Mouse (Mus musculus) intestine, postnatal 0 days (tissue): ENCODE data around the gene Hs3st5. TPM values are rescaled to one million over a fixed set of nuclear protein-coding genes. Genes with fewer than 3 reads are reported as not detected.

Experiments used
- ATAC-seq: fragments of 200-750 bp; cut with Nextera tagmentation; 2 replicates; pipeline ENCODE4 v1.8.0; 2017; ENCODE audit warnings: mild to moderate bottlenecking, moderate TSS enrichment, moderate library complexity
- H3K27ac ChIP-seq: fragments of 300-500 bp; sonication (generic); 2 replicates; pipeline ENCODE4 v1.5.1; 2014; ENCODE audit warnings: mild to moderate bottlenecking, low read depth, low read length, moderate library complexity
- H3K27me3 ChIP-seq: fragments of 300-500 bp; sonication (generic); replicated peaks from 2 replicates; pipeline ENCODE4 v1.6.1; 2014; ENCODE audit warnings: low read length, mixed read lengths; ENCODE audit not compliant: control insufficient read depth, insufficient read depth
- H3K36me3 ChIP-seq: fragments of 300-500 bp; sonication (generic); 2 replicates; pipeline ENCODE4 v1.6.1; 2014; ENCODE audit warnings: mild to moderate bottlenecking, moderate library complexity; ENCODE audit not compliant: control insufficient read depth, insufficient read depth
- H3K4me1 ChIP-seq: fragments of 300-500 bp; sonication (generic); replicated peaks from 2 replicates; pipeline ENCODE4 v1.6.1; 2014; ENCODE audit warnings: antibody characterized with exemption, low read length, mixed read lengths; ENCODE audit not compliant: control insufficient read depth, insufficient read depth
- H3K4me2 ChIP-seq: fragments of 300-500 bp; sonication (generic); replicated peaks from 2 replicates; pipeline ENCODE4 v1.6.1; 2014; ENCODE audit warnings: low read depth, mild to moderate bottlenecking, moderate library complexity
- H3K4me3 ChIP-seq: fragments of 300-500 bp; sonication (generic); 2 replicates; pipeline ENCODE4 v1.5.1; 2014; ENCODE audit warnings: low read depth, low read length
- H3K9ac ChIP-seq: fragments of 300-500 bp; sonication (generic); 2 replicates; pipeline ENCODE4 v1.6.1; 2014; ENCODE audit warnings: mild to moderate bottlenecking, low read depth, low read length
- H3K9me3 ChIP-seq: fragments of 300-500 bp; sonication (generic); 2 replicates; pipeline ENCODE4 v1.6.1; 2016; ENCODE audit warnings: mixed run types; ENCODE audit not compliant: control insufficient read depth
- CTCF ChIP-seq: sonication (generic); IDR thresholded peaks from 2 replicates; pipeline ENCODE4 v1.5.1; 2016; ENCODE audit warnings: low read depth, mild to moderate bottlenecking, control low read depth, antibody characterized with exemption, moderate library complexity
- WGBS: fragments of 180-500 bp; shearing (Covaris S2); extraction: QIAGEN DNeasy Blood & Tissue Kit; methylation state at CpG from one replicate; pipeline ENCODE4 v1.1.7; 2014; 5-methylcytosine and 5-hydroxymethylcytosine counted together
- polyA plus RNA-seq: library from polyadenylated mRNA; unstranded; fragments of >200 nt; fragmentation: Nextera tagmentation; extraction: Ambion mirVana; gene quantifications from 2 replicates; pipeline ENCODE4 v1.2.1, GENCODE M21; 2015

Gene Hs3st5
- polyA plus RNA-seq, 1 experiment from 2014 or later = 1.4 TPM

DNA sequence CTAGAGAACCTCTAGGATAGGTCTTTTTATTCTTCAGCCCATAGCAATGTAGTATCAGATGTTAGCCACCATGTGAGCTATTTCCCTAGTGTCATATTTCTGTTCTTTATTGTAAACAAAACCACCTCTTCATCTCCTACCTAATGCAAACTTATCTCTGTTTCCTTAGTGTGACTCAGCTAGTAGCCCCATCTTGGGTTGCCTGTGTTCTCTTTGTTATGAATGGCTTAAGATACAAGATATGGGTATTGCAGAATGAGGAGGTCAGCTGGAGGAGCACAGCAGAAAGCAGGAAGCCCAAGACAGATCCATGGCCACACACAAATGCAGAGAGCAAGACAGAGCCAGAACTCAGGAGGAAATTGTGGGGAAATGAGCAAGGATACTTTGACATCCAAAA is 288.7 kb downstream of the Hs3st5 start:
- Histone ChIP-seq H3K4me3 (no peak overlapping the region), H3K27me3 (no peaks in the 10 kb centered on the region)
- no peak for ATAC-seq

DNA sequence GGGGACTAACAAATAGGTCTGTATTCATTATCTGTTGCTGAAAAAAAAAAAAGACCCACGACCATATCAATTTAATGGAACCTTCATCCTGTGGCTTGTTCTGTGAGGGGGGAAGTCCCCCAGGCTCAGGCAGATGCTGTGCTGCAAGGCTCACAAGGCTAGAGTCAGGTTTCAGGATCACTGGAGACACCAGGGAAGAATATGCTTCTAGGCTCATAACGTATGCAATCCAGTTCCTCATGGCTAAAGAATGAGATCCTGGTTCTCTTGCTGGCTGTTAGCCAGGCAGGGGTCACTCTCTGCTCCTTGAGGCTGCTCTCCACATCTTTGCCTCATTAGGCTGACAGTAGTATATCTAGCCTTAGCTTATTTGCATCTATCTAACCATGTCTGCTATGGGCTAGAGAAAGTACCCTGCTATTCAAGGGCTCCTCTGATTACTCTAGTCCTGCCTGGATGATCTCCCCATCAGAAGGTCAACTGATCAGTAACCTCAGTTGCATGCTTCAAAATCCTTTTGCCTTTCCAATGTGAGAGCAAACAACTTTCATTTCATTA is 294.4 kb downstream of the Hs3st5 start:
- H3K27ac ChIP-seq = no peak overlapping the region
- no peak overlapping the region for H3K9ac ChIP-seq
- no peak overlapping the region for H3K4me2 ChIP-seq
- no peak for ATAC-seq
- no peaks in the 10 kb centered on the region for H3K9me3 ChIP-seq
- no peaks in the 10 kb centered on the region for H3K36me3 ChIP-seq
- no peaks in the 10 kb centered on the region for H3K4me1 ChIP-seq
- TF ChIP-seq CTCF = no peak
- H3K27me3 ChIP-seq = no peaks in the 10 kb centered on the region
- 47% methylated on average over 2 of the region's 2 CpGs for WGBS
- no peak overlapping the region for H3K4me3 ChIP-seq

More for the DNA sequence above, 288.7 kb downstream of the Hs3st5 start:
- Histone ChIP-seq H3K27ac (no peak overlapping the region), H3K9ac (no peak overlapping the region), H3K9me3 (no peaks in the 10 kb centered on the region), H3K4me2 (no peak overlapping the region), H3K36me3 (no peaks in the 10 kb centered on the region), H3K4me1 (no peaks in the 10 kb centered on the region)
- no peak for TF ChIP-seq CTCF

DNA sequence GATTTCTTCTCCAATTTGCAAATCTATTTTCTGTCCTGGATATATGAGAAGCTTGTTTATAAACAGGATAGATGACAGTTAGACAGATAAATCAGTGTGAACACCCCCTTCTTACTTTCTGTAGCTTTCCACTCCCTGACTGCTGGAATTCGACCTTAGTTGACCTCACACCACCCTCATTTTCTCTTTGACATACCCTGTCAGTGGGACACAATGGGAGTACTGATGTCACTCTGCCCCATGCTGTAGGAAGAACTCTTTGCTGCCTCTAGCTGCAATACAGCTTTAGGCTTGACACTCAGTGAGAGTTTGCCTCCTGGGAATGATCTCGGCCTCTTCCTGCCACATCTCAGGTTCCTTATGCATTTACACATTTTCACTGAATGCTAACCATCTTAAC is 297.1 kb downstream of the Hs3st5 start:
- Histone ChIP-seq H3K36me3 (no peaks in the 10 kb centered on the region), H3K9ac (no peak overlapping the region), H3K4me1 (no peaks in the 10 kb centered on the region), H3K4me3 (no peak overlapping the region), H3K4me2 (no peak overlapping the region), H3K9me3 (no peaks in the 10 kb centered on the region), H3K27me3 (no peaks in the 10 kb centered on the region), H3K27ac (no peak overlapping the region)
- no peak for TF ChIP-seq CTCF
- WGBS = 28% methylated on average over 2 of the region's 2 CpGs
- ATAC-seq = no peak

DNA sequence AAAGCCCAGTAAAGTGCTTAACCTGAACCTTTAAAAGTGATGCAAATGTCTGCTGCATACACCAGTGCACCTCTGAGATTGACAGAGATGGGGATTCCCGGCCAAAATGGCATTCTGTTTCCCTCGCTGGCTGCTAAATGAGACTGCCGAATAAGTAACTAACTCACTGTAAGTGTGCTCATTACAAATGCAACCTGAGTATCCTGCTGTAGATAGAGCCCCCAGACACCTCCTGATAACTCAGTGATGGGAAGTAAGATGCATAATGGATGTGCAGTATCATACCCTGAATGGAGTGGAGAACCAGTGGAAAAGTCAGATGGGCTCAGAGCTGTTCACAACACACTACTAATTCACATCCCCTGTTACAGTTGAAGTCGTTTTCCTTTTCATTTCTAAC is 298.7 kb downstream of the Hs3st5 start:
- H3K4me1 ChIP-seq = no peaks in the 10 kb centered on the region
- no peak overlapping the region for H3K9ac ChIP-seq
- no peak overlapping the region for H3K4me3 ChIP-seq
- no peak for TF ChIP-seq CTCF
- WGBS = 80% methylated on average over 4 of the region's 4 CpGs
- H3K9me3 ChIP-seq = no peaks in the 10 kb centered on the region
- no peaks in the 10 kb centered on the region for H3K36me3 ChIP-seq
- no peak for ATAC-seq
- no peak overlapping the region for H3K27ac ChIP-seq
- H3K27me3 ChIP-seq = no peaks in the 10 kb centered on the region
- no peak overlapping the region for H3K4me2 ChIP-seq

DNA sequence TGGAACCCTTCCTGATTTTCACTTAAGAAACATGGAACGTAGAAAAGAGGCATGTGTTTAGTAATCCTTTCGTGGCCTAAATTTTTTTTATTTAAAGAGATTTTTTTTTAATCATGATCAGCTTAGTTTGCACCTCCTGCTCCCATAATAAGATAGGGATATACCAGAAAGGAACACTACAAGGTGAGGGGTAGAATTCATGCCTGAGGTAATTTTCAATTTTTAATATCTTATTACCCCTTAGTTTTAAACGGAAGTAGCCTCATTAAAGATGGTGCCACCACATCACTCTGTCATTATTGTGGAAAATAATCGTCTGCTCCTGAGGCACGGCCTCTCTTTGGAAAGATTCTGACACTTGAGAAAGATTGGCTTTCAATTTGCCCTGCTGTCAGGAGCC is 299.2 kb downstream of the Hs3st5 start:
- H3K9ac ChIP-seq = no peak overlapping the region
- H3K9me3 ChIP-seq = no peaks in the 10 kb centered on the region
- no peaks in the 10 kb centered on the region for H3K27me3 ChIP-seq
- no peak for ATAC-seq
- H3K36me3 ChIP-seq = no peaks in the 10 kb centered on the region
- H3K4me1 ChIP-seq = no peaks in the 10 kb centered on the region
- no peak overlapping the region for H3K4me2 ChIP-seq
- WGBS = 81% methylated on average over 5 of the region's 5 CpGs
- H3K27ac ChIP-seq = no peak overlapping the region
- TF ChIP-seq CTCF = no peak
- no peak overlapping the region for H3K4me3 ChIP-seq

DNA sequence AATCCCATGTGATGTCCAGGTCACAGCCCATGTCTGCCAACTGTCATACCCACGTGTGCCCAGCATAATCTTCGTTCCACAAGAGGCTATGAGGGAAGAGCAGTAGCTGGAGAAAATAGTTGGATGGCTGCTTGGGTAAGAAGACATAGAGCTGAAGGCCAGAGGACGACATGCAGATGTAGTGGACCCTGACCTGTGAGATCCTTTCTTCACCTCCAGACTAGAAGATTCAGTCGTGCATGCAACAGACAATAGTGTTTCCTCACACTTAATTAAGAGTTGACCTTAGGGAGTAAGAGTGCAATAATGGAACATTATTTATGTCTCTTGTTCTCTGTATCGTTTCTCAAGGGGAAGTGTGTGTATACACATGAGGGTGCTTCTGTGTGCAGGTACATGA is 300.4 kb downstream of the Hs3st5 start:
- 68% methylated on average over 5 of the region's 5 CpGs for WGBS

DNA sequence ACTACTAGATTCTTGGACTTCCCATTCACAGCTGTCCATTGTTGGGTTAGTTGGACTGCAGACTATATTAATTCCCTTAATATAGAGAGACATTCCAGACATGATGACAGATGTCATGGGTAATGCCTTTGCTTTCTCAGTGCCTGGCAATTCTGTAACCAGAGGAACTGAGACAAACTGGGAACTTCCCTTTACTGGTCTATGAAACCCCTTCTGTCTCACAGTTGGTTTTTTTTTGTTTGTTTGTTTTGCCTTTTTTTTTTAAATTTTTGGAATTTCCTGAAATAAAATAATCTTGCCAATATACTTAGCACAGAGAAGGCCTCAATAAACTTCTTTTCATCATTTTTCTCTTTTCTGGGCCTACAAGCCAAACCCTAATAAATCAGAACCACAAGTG is 312.3 kb downstream of the Hs3st5 start:
- no peaks in the 10 kb centered on the region for H3K36me3 ChIP-seq
- no peaks in the 10 kb centered on the region for H3K9me3 ChIP-seq
- no peaks in the 10 kb centered on the region for H3K4me1 ChIP-seq

More for the DNA sequence above, 300.4 kb downstream of the Hs3st5 start:
- Histone ChIP-seq H3K36me3 (no peaks in the 10 kb centered on the region), H3K9me3 (no peaks in the 10 kb centered on the region), H3K9ac (no peak overlapping the region), H3K4me1 (no peaks in the 10 kb centered on the region), H3K4me3 (no peak overlapping the region), H3K27me3 (no peaks in the 10 kb centered on the region), H3K4me2 (no peak overlapping the region), H3K27ac (no peak overlapping the region)
- no peak for ATAC-seq
- no peak for TF ChIP-seq CTCF

More for the DNA sequence above, 312.3 kb downstream of the Hs3st5 start:
- Histone ChIP-seq H3K9ac (no peak overlapping the region), H3K27me3 (no peaks in the 10 kb centered on the region), H3K4me2 (no peak overlapping the region), H3K27ac (no peak overlapping the region), H3K4me3 (no peak overlapping the region)
- TF ChIP-seq CTCF = no peak
- ATAC-seq = no peak
